Mouse (Mus musculus) embryonic fibroblast, embryonic 13.5 days (primary cell): ENCODE results near the gene Zdhhc4. TPM values are rescaled to one million over a fixed set of nuclear protein-coding genes. Genes with fewer than 3 reads are reported as not detected.
A peak's percentile ranks its signal among the peaks of the same experiment; 100 is the strongest.

Experiments
- H3K27ac ChIP-seq: 2 replicates; pipeline ENCODE4 v1.5.1; 2012; ENCODE audit warnings: low read length, control low read depth, inconsistent platforms; ENCODE audit not compliant: insufficient read depth
- H3K4me1 ChIP-seq: 2 replicates; pipeline ENCODE4 v1.6.1; 2011; ENCODE audit warnings: low read length; ENCODE audit not compliant: control insufficient read depth, insufficient read depth
- H3K4me3 ChIP-seq: 2 replicates; pipeline ENCODE4 v1.5.1; 2011; ENCODE audit warnings: mild to moderate bottlenecking, control low read depth, low read length; ENCODE audit not compliant: insufficient read depth
- CTCF ChIP-seq: IDR thresholded peaks from 2 replicates; pipeline ENCODE4 v1.5.1; 2011; ENCODE audit warnings: mild to moderate bottlenecking, control low read depth, low read length, moderate library complexity, borderline replicate concordance; ENCODE audit not compliant: insufficient read depth
- POLR2A ChIP-seq: IDR thresholded peaks from 2 replicates; pipeline ENCODE4 v1.6.1; 2011; ENCODE audit warnings: low read depth, mild to moderate bottlenecking, control low read depth, low read length, moderate library complexity
- polyA plus RNA-seq: library from polyadenylated mRNA; stranded (reverse); fragments of >200 nt; gene quantifications from 2 replicates; pipeline ENCODE4 v1.2.4, GENCODE M21; 2011; ENCODE audit warnings: low read depth; ENCODE audit not compliant: missing spikeins, insufficient read length

Gene Zdhhc4
- polyA plus RNA-seq, 1 experiment = 45.5 TPM

GRCm38 (mm10) chr5:143361428-143361827 is 32.4 kb upstream of the Zdhhc4 start:
- Histone ChIP-seq H3K4me1 (no peaks in the 10 kb centered on the region), H3K27ac (no peak overlapping the region), H3K4me3 (no peak overlapping the region)
- TF ChIP-seq POLR2A (no peak), CTCF (no peak)

GRCm38 (mm10) chr5:143360000-143360399 is 30.9 kb upstream of the Zdhhc4 start:
- no peaks in the 10 kb centered on the region for H3K4me1 ChIP-seq
- no peak overlapping the region for H3K27ac ChIP-seq
- TF ChIP-seq POLR2A (no peak), CTCF (0 out of 2 replicates have a peak, but pooled peaks have one; percentile 11)
- no peak overlapping the region for H3K4me3 ChIP-seq

GRCm38 (mm10) chr5:143359263-143359662 is 30.2 kb upstream of the Zdhhc4 start:
- H3K4me1 ChIP-seq = no peaks in the 10 kb centered on the region
- H3K4me3 ChIP-seq = no peak overlapping the region
- no peak overlapping the region for H3K27ac ChIP-seq
- TF ChIP-seq POLR2A = no peak

- Histone ChIP-seq H3K4me1 (no peaks in the 10 kb centered on the region), H3K4me3 (no peak overlapping the region), H3K27ac (no peak overlapping the region)
- no peak for TF ChIP-seq CTCF
These were observed 28.5 kb upstream of the Zdhhc4 start for GRCm38 (mm10) chr5:143357564-143357963.

- no peak within 1 kb of the TSS for H3K4me3 ChIP-seq
- H3K27ac ChIP-seq = no peak within 1 kb of the TSS
- H3K4me1 ChIP-seq = no peaks in the 10 kb centered on the region
- TF ChIP-seq POLR2A = no peak
- no peak for TF ChIP-seq CTCF
These were observed 27.8 kb upstream of the Zdhhc4 start, which contains the start of gene Grid2ip for GRCm38 (mm10) chr5:143356686-143357388. TSS of gene Grid2ip (plus strand) at chr5:143357338.

- TF ChIP-seq CTCF (no peak), POLR2A (no peak)
- Histone ChIP-seq H3K4me3 (no peak overlapping the region), H3K4me1 (no peaks in the 10 kb centered on the region)
These were observed 27.0 kb upstream of the Zdhhc4 start for GRCm38 (mm10) chr5:143356017-143356416.

GRCm38 (mm10) chr5:143346367-143346766 is 17.3 kb upstream of the Zdhhc4 start:
- Histone ChIP-seq H3K27ac (no peak overlapping the region), H3K4me3 (no peak overlapping the region), H3K4me1 (no peaks in the 10 kb centered on the region)
- TF ChIP-seq POLR2A = no peak
- no peak for TF ChIP-seq CTCF

More at GRCm38 (mm10) chr5:143356017-143356416, 27.0 kb upstream of the Zdhhc4 start:
- H3K27ac ChIP-seq = no peak overlapping the region

- TF ChIP-seq CTCF (no peak), POLR2A (no peak)
- H3K4me1 ChIP-seq = no peaks in the 10 kb centered on the region
- no peak overlapping the region for H3K27ac ChIP-seq
- no peak overlapping the region for H3K4me3 ChIP-seq
These were observed 10.5 kb upstream of the Zdhhc4 start for GRCm38 (mm10) chr5:143339603-143340002.

GRCm38 (mm10) chr5:143336559-143336958 is 7.5 kb upstream of the Zdhhc4 start:
- no peak overlapping the region for H3K27ac ChIP-seq
- TF ChIP-seq POLR2A (no peak), CTCF (no peak)
- no peak overlapping the region for H3K4me3 ChIP-seq
- no peaks in the 10 kb centered on the region for H3K4me1 ChIP-seq

- Histone ChIP-seq H3K4me3 (no peak overlapping the region), H3K4me1 (no peaks in the 10 kb centered on the region), H3K27ac (no peak overlapping the region)
- TF ChIP-seq POLR2A = no peak
- TF ChIP-seq CTCF = no peak
These were observed 6.0 kb upstream of the Zdhhc4 start for GRCm38 (mm10) chr5:143335089-143335460.
